10 mouse cellular contexts compared by ENCODE assay signal in genomic region chr7:16746093-16746492, GRCm38 (mm10). TPM values are rescaled to one million over a fixed set of nuclear protein-coding genes. Genes with fewer than 3 reads are reported as not detected.
DNase-seq lines count a peak whose midpoint lies in the region; ATAC-seq and TF ChIP-seq lines count a peak whose summit lies in the region.
"Had no signal": no experiment of that assay in that cellular context is flagged by ENCODE, and none has a peak within 500 bp of the region (broad histone marks: within the 10 kb centered on the region; RNA-seq: fewer than 3 reads in every experiment).

No protein-coding gene starts in this region.

- intact Hi-C loops in gastrocnemius, adult 2 months (cut with DNase I) = loop anchor here (1.0 to 2.0 kb wide), 2 partner anchors 63 to 111 kb away; no protein-coding TSS in a partner anchor
- intact Hi-C loops in left cerebral cortex, postnatal 25 days (cut with DNase I) = loop anchor here (2.0 to 10.0 kb wide), 2 partner anchors 59 to 149 kb away; partner anchors contain the start of gene Gng8

- no peak overlapping the region; the same call in 1 of the 2 replicates for H3K27ac ChIP-seq in gastrocnemius, adult 2 months
- H3K27ac ChIP-seq in ES-E14 (ENCODE audit: insufficient read depth, low read depth, low read length, poor library complexity, severe bottlenecking) = no peak overlapping the region
- no peak overlapping the region for H3K27ac ChIP-seq in hindbrain, embryonic 14.5 days
- no peak overlapping the region for H3K27ac ChIP-seq in midbrain, embryonic 14.5 days (replicated peaks; ENCODE audit: low read depth, low read length)
- H3K27ac ChIP-seq: lung, embryonic 15.5 days had no signal

- no peak overlapping the region for H3K4me3 ChIP-seq in gastrocnemius, adult 2 months
- no peak overlapping the region for H3K4me3 ChIP-seq in ES-E14 (ENCODE audit: insufficient read depth in 1 of 2, low read depth in 1 of 2, low read length in 2 of 2, poor library complexity in 1 of 2, severe bottlenecking in 1 of 2)
- H3K4me3 ChIP-seq in hindbrain, embryonic 14.5 days (replicated peaks; ENCODE audit: low read length) = no peak overlapping the region
- no peak overlapping the region for H3K4me3 ChIP-seq in midbrain, embryonic 14.5 days (replicated peaks; ENCODE audit: low read depth, low read length)
- H3K4me3 ChIP-seq: lung, embryonic 15.5 days had no signal

- TF ChIP-seq CTCF in gastrocnemius, adult 2 months (IDR thresholded peaks at IDR 0.05) = peak; percentile 85

- H3K36me3 ChIP-seq in ES-E14 (ENCODE audit: control insufficient read depth, insufficient read depth, low read length, poor library complexity, severe bottlenecking) = peaks cover 38% of the 10 kb centered on the region
- H3K36me3 ChIP-seq in hindbrain, embryonic 14.5 days (replicated peaks; ENCODE audit: control insufficient read depth, insufficient read depth) = peaks cover 68% of the 10 kb centered on the region
- H3K36me3 ChIP-seq in midbrain, embryonic 14.5 days (ENCODE audit: control insufficient read depth, insufficient read depth, low read length) = peaks cover 61% of the 10 kb centered on the region

- peak; percentile 62; the same call in 1 of the 2 replicates for ATAC-seq in hindbrain, embryonic 14.5 days (ENCODE audit: low FRiP score)
- peak; percentile 60; the same call in 1 of the 2 replicates for ATAC-seq in midbrain, embryonic 14.5 days (ENCODE audit: low FRiP score, low TSS enrichment)

- no peaks in the 10 kb centered on the region for H3K9me3 ChIP-seq in ES-E14 (ENCODE audit: control insufficient read depth, insufficient read depth, low read depth, low read length)
- no peaks in the 10 kb centered on the region for H3K9me3 ChIP-seq in hindbrain, embryonic 14.5 days (ENCODE audit: control insufficient read depth, low read length)
- H3K9me3 ChIP-seq in midbrain, embryonic 14.5 days (ENCODE audit: control insufficient read depth, low read length) = no peaks in the 10 kb centered on the region
- H3K9me3 ChIP-seq: lung, embryonic 15.5 days had no signal

- 57% methylated on average over 3 of the region's 3 CpGs for WGBS in hindbrain, embryonic 14.5 days
- WGBS in midbrain, embryonic 14.5 days = 51% methylated on average over 3 of the region's 3 CpGs

- H3K27me3 ChIP-seq in hindbrain, embryonic 14.5 days (ENCODE audit: control insufficient read depth, insufficient read depth, low read length) = no peaks in the 10 kb centered on the region
- no peaks in the 10 kb centered on the region for H3K27me3 ChIP-seq in midbrain, embryonic 14.5 days (ENCODE audit: control insufficient read depth, insufficient read depth, low read length)
- H3K27me3 ChIP-seq: lung, embryonic 15.5 days had no signal

- H3K4me2 ChIP-seq in hindbrain, embryonic 14.5 days (replicated peaks) = no peak overlapping the region
- H3K4me2 ChIP-seq in midbrain, embryonic 14.5 days (ENCODE audit: low read length) = no peak overlapping the region
- H3K4me2 ChIP-seq: lung, embryonic 15.5 days had no signal

- no peaks in the 10 kb centered on the region; a peak in 1 of 4 replicates for H3K4me1 ChIP-seq in ES-E14 (ENCODE audit: control insufficient read depth in 2 of 2, insufficient read depth in 2 of 2, low read length in 2 of 2, poor library complexity in 1 of 2)
- no peaks in the 10 kb centered on the region for H3K4me1 ChIP-seq in hindbrain, embryonic 14.5 days (replicated peaks; ENCODE audit: control insufficient read depth, insufficient read depth, low read length)
- no peaks in the 10 kb centered on the region for H3K4me1 ChIP-seq in midbrain, embryonic 14.5 days (ENCODE audit: control insufficient read depth, insufficient read depth, low read length)
- H3K4me1 ChIP-seq: lung, embryonic 15.5 days had no signal

- no peak overlapping the region for H3K9ac ChIP-seq in ES-E14 (ENCODE audit: insufficient read depth, low read depth, low read length, poor library complexity, severe bottlenecking)
- H3K9ac ChIP-seq in hindbrain, embryonic 14.5 days = no peak overlapping the region
- no peak overlapping the region for H3K9ac ChIP-seq in midbrain, embryonic 14.5 days (replicated peaks; ENCODE audit: low read length)
- H3K9ac ChIP-seq: lung, embryonic 15.5 days had no signal

- peak; percentile 49 for DNase-seq in gastrocnemius, adult 2 months
- no peak for DNase-seq in gastrocnemius, adult 8-10 months (ENCODE audit: low spot score in 2 of 2)
- DNase-seq in ES-E14 (ENCODE audit: low read depth, low spot score) = no peak
- DNase-seq in cerebellum, postnatal 36 days = peak; percentile 41 to 54
- peak; percentile 81 for DNase-seq in hindbrain, embryonic 14.5 days (ENCODE audit: low spot score)
- peak; percentile 43 to 64 for DNase-seq in left cerebral cortex, postnatal 25 days (ENCODE audit: low spot score in 2 of 2)
- DNase-seq in midbrain, embryonic 14.5 days = peak; percentile 88
- peak; percentile 65 for DNase-seq in testis, postnatal 10 days (ENCODE audit: low spot score)

- in situ Hi-C loops in ES-E14 (cut with MboI; ENCODE audit: low sequenced_read_pairs in 2 of 2, unreplicated experiment in 2 of 2) = no loop called here

TF ChIP-seq in ES-E14, 5 proteins besides CTCF, POLR2A, EP300 and RAD21:
- TF ChIP-seq CHD2 (IDR thresholded peaks at IDR 0.05; ENCODE audit: low read depth, low read length) (no peak), MAFK (IDR thresholded peaks at IDR 0.05; ENCODE audit: insufficient read depth, low read depth, low read length) (no peak), ZNF384 (IDR thresholded peaks at IDR 0.05; ENCODE audit: low read depth, low read length) (peak; percentile 88), ZC3H11A (IDR thresholded peaks at IDR 0.05; ENCODE audit: borderline replicate concordance, low read depth, low read length) (peak; percentile 68), HCFC1 (IDR thresholded peaks at IDR 0.05; ENCODE audit: borderline replicate concordance, insufficient read depth, low read length) (no peak)
TF ChIP-seq in ES-E14: peak in this region for 2.

RNA-seq across cellular contexts. Expression of gene Ap2s1, which starts 7.9 kb away (rescaled TPM):
- total RNA-seq in gastrocnemius, adult 2 months (2021) = 10 to 100 TPM; 49.6 to 56.4 TPM
- total RNA-seq in gastrocnemius, adult 8-10 months (2022) = 10 to 100 TPM; 37.0 to 54.4 (median 47.1) TPM
- 188 and 227 TPM in 2 replicates for total RNA-seq in ES-E14 (2012; rRNA removed)
- polyA plus RNA-seq in hindbrain, embryonic 14.5 days (2014; fragmentation: Nextera tagmentation; extraction: Ambion mirVana) = 446 and 463 TPM in 2 replicates
- total RNA-seq in left cerebral cortex, postnatal 25 days (2021) = 100 to 1,000 TPM; 278 to 295 TPM
- 431 and 530 TPM in 2 replicates for polyA plus RNA-seq in midbrain, embryonic 14.5 days (2014; fragmentation: Nextera tagmentation; extraction: Ambion mirVana)

RNA-seq across cellular contexts. Expression of gene Ceacam9, which starts 24.4 kb away (rescaled TPM):
- total RNA-seq in gastrocnemius, adult 2 months (2021) = not detected
- not detected for total RNA-seq in gastrocnemius, adult 8-10 months (2022)
- 0.22 TPM in 1 of 2 replicates, not detected in the other for total RNA-seq in ES-E14 (2012; rRNA removed)
- polyA plus RNA-seq in hindbrain, embryonic 14.5 days (2014; fragmentation: Nextera tagmentation; extraction: Ambion mirVana) = 0.34 TPM in 1 of 2 replicates, not detected in the other
- under 1 TPM in 1 of 2 experiments, not detected in 1; 0.25 TPM for total RNA-seq in left cerebral cortex, postnatal 25 days (2021)
- 0.20 TPM in 1 of 2 replicates, not detected in the other for polyA plus RNA-seq in midbrain, embryonic 14.5 days (2014; fragmentation: Nextera tagmentation; extraction: Ambion mirVana)
- total RNA-seq: adrenal gland, adult 18-20 months had no signal
- polyA plus RNA-seq: lung, embryonic 15.5 days had no signal

RNA-seq across cellular contexts. Expression of gene Slc1a5, which starts 35.0 kb away (rescaled TPM):
- 10 to 100 TPM; 11.0 to 14.6 TPM for total RNA-seq in gastrocnemius, adult 2 months (2021)
- 10 to 100 TPM in 3 of 4 experiments, 1 to 10 TPM in 1; 8.7 to 30.2 (median 14.9) TPM for total RNA-seq in gastrocnemius, adult 8-10 months (2022)
- total RNA-seq in ES-E14 (2012; rRNA removed) = 72.0 and 156 TPM in 2 replicates
- 5.9 and 6.8 TPM in 2 replicates for polyA plus RNA-seq in hindbrain, embryonic 14.5 days (2014; fragmentation: Nextera tagmentation; extraction: Ambion mirVana)
- 1 to 10 TPM; 3.9 to 4.9 TPM for total RNA-seq in left cerebral cortex, postnatal 25 days (2021)
- polyA plus RNA-seq in midbrain, embryonic 14.5 days (2014; fragmentation: Nextera tagmentation; extraction: Ambion mirVana) = 5.9 and 10.8 TPM in 2 replicates

Comparison
In these comparisons a context has a peak if more than half of its experiments do, and no peak if none do; other contexts are left out.
1. DNase-seq: peak in gastrocnemius, adult 2 months (single experiment), cerebellum, postnatal 36 days (2 of 2), hindbrain, embryonic 14.5 days (single experiment), left cerebral cortex, postnatal 25 days (2 of 2), midbrain, embryonic 14.5 days (single experiment) and testis, postnatal 10 days (single experiment); none in gastrocnemius, adult 8-10 months (0 of 2) and ES-E14 (single experiment).